Mouse (Mus musculus) neural tube, embryonic 12.5 days (tissue): ENCODE results near the gene Gm35315. TPM values are rescaled to one million over a fixed set of nuclear protein-coding genes. Genes with fewer than 3 reads are reported as not detected.
"Not testable (repeated sequence)": the region's sequence is repeated elsewhere in the genome, so short reads cannot be mapped to it uniquely, and the experiment has no call there.

ENCODE experiments used
- ATAC-seq: fragments of 200-750 bp; cut with Nextera tagmentation; 2 replicates; pipeline ENCODE4 v1.8.0; 2017; ENCODE audit warnings: low read depth, mild to moderate bottlenecking, moderate TSS enrichment, moderate library complexity; ENCODE audit not compliant: low FRiP score
- H3K27ac ChIP-seq: fragments of 300-500 bp; sonication (generic); 2 replicates; pipeline ENCODE4 v1.5.1; 2016
- H3K27me3 ChIP-seq: fragments of 300-500 bp; sonication (generic); replicated peaks from 2 replicates; pipeline ENCODE4 v1.6.1; 2016; ENCODE audit warnings: mild to moderate bottlenecking
- H3K36me3 ChIP-seq: fragments of 300-500 bp; sonication (generic); 2 replicates; pipeline ENCODE4 v1.6.1; 2016; ENCODE audit warnings: mild to moderate bottlenecking
- H3K4me1 ChIP-seq: fragments of 300-500 bp; sonication (generic); 2 replicates; pipeline ENCODE4 v1.6.1; 2016
- H3K4me2 ChIP-seq: fragments of 300-500 bp; sonication (generic); replicated peaks from 2 replicates; pipeline ENCODE4 v1.6.1; 2016; ENCODE audit warnings: mild to moderate bottlenecking
- H3K4me3 ChIP-seq: fragments of 300-500 bp; sonication (generic); 2 replicates; pipeline ENCODE4 v1.5.1; 2016
- H3K9ac ChIP-seq: fragments of 300-500 bp; sonication (generic); 2 replicates; pipeline ENCODE4 v1.6.1; 2016; ENCODE audit warnings: mild to moderate bottlenecking
- H3K9me3 ChIP-seq: fragments of 300-500 bp; sonication (generic); 2 replicates; pipeline ENCODE4 v1.6.1; 2016; ENCODE audit warnings: mild to moderate bottlenecking
- WGBS: fragments of 180-500 bp; shearing (Covaris S2); methylation state at CpG from one replicate; pipeline ENCODE4 v1.1.7; 2016; 5-methylcytosine and 5-hydroxymethylcytosine counted together
- polyA plus RNA-seq: library from polyadenylated mRNA; unstranded; fragments of >200 nt; fragmentation: Nextera tagmentation; extraction: Ambion mirVana; gene quantifications from 2 replicates; pipeline ENCODE4 v1.2.1, GENCODE M21; 2016

The Gm35315 gene
- polyA plus RNA-seq, 1 experiment from 2014 or later, result 0.65 TPM

DNA sequence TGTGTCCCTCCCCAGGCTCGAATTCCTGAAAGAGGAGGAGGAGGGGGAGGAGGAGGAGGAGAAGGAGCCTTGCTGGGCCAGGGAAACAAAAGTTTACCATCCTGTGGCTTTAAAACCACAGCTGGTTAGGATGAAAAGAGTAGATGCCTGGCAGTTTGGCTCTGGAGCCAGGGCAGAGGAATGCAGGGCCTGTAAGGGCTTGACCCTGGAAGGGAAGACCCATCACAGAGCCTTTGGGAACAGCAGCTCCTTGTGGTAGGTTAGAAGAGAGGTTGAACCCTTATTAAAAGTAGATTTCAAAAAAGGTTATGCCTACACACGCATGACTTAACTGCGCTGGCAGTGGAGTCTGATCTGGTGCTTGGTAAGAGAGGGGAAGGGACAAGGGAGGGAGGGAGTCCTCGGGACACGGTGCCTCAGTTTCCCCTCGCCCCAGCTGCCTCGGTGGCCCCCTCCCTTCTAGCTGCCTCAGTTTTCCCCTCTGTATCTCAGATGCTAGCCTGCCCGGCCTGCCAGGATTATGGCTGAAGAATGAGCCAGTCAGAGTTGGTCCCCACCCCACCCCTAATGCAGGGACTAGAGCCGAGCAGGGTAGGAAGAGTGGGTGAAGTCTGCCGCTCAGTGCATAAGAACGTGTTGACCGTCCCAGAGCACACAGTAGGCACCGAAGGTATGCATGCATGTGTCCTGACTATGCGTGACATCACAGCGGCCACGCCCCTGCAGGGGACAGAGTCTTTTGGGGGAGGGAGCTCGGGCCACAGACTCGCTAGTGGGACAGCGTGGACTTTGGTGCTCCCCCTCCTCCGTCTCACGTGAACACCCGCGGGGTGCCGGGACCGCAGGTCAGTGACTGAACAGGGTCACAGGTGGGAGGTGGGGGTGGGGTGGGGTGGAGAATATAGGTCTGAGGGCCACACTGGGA, 5.7 kb upstream of the Gm35315 start, which contains the start of gene Plcxd1:
Plcxd1 (plus strand) TSS at position 314 of the 925 bp plus-strand sequence.
- Histone ChIP-seq H3K4me1 (peaks cover 21% of the 10 kb centered on the region), H3K27me3 (peaks cover 5% of the 10 kb centered on the region; the same call in 1 of the 2 replicates), H3K36me3 (peaks cover 22% of the 10 kb centered on the region), H3K4me2 (peak within 1 kb of the TSS; percentile 64), H3K4me3 (peak within 1 kb of the TSS; percentile 23; the same call in 1 of the 2 replicates), H3K27ac (no peak within 1 kb of the TSS), H3K9me3 (no peaks in the 10 kb centered on the region), H3K9ac (no peak within 1 kb of the TSS)
- WGBS, result 6% methylated on average over 25 of the region's 25 CpGs
- ATAC-seq, result peak; percentile 6; the same call in 1 of the 2 replicates

DNA sequence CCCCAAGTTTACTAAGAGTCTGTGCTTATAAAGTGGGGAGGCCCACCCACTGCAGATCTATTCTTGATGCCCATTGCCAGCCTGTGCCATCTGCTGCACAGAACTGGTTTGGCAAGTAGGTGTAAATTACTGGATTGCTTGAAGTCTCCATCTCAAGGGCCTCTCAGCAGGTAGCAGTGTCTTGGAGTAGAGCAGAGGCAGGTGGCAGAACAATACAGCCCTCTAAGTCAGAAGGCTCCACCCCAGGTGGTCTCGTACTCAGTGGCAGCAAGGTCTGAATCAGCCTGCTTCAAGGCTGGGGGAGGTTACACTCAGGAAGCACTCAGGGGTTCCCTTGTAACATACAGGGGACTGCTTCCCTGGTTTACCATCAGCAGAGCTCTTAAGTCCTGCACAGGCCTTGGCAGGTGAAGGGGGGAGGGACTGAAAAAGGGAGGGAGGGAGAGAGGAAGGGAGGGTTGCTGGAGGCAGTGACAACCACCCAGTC, 4.8 kb upstream of the Gm35315 start:
- H3K4me3 ChIP-seq, result no peak overlapping the region
- H3K4me1 ChIP-seq, result peaks cover 21% of the 10 kb centered on the region
- peaks cover 14% of the 10 kb centered on the region for H3K36me3 ChIP-seq
- peaks cover 5% of the 10 kb centered on the region; the same call in 1 of the 2 replicates for H3K27me3 ChIP-seq
- no peak overlapping the region for H3K9ac ChIP-seq
- no peak overlapping the region for H3K27ac ChIP-seq
- H3K9me3 ChIP-seq, result no peaks in the 10 kb centered on the region
- ATAC-seq, result no peak
- no peak overlapping the region for H3K4me2 ChIP-seq
- WGBS, result 26% methylated on average over 1 of the region's 1 CpGs

DNA sequence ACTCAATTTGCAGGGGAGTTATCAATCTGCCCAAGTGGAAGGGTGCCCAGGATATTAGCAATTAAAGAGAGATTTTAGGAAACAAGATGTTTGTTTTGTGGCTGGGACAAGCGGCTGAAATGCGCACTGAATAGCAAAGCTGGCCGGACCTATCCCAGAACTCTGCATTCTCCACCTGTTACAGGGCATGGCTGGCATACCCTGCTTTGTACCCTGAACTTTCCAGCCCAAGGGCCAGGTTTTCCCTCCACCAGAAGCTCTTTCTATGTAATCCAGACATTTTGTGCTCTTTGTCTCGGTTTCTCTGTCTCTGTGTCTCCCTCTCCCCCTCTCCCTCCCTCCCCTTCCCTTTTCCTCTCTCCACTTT, 610 bp upstream of the Gm35315 start:
- H3K4me3 ChIP-seq, result peak overlapping the region; percentile 51
- peak overlapping the region; percentile 77 for H3K4me2 ChIP-seq
- no peaks in the 10 kb centered on the region for H3K36me3 ChIP-seq
- WGBS, result 10% methylated on average over 4 of the region's 4 CpGs
- no peaks in the 10 kb centered on the region for H3K27me3 ChIP-seq
- H3K9me3 ChIP-seq, result no peaks in the 10 kb centered on the region
- H3K4me1 ChIP-seq, result no peaks in the 10 kb centered on the region
- no peak overlapping the region for H3K27ac ChIP-seq
- peak overlapping the region; percentile 66; the same call in 1 of the 2 replicates for H3K9ac ChIP-seq
- peak; percentile 43 for ATAC-seq

DNA sequence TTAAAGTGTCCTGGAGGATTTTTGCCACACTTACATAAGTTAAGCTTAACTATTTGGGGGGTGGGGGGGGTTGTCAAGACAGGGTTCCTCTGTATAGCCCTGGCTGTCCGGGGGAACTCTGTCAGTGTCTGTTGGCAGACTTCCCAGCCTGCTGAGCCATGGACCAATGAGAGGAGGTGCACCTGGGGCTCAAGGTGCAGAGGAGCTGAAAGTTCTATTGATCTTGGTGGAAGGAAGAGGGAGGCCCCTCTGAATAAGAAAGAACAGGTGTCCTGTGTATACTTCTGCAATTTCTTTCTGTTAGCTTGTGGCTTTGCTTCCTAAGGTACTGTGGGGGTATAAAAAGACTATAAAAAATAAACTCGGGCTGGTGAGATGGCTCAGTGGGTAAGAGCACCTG, 2.7 kb downstream of the Gm35315 start:
- Histone ChIP-seq H3K27me3 (no peaks in the 10 kb centered on the region), H3K4me1 (no peaks in the 10 kb centered on the region), H3K9me3 (no peaks in the 10 kb centered on the region), H3K27ac (no peak overlapping the region), H3K4me2 (no peak overlapping the region), H3K36me3 (no peaks in the 10 kb centered on the region), H3K9ac (no peak overlapping the region), H3K4me3 (no peak overlapping the region)
- WGBS, result 87% methylated on average over 2 of the region's 2 CpGs
- ATAC-seq, result no peak

DNA sequence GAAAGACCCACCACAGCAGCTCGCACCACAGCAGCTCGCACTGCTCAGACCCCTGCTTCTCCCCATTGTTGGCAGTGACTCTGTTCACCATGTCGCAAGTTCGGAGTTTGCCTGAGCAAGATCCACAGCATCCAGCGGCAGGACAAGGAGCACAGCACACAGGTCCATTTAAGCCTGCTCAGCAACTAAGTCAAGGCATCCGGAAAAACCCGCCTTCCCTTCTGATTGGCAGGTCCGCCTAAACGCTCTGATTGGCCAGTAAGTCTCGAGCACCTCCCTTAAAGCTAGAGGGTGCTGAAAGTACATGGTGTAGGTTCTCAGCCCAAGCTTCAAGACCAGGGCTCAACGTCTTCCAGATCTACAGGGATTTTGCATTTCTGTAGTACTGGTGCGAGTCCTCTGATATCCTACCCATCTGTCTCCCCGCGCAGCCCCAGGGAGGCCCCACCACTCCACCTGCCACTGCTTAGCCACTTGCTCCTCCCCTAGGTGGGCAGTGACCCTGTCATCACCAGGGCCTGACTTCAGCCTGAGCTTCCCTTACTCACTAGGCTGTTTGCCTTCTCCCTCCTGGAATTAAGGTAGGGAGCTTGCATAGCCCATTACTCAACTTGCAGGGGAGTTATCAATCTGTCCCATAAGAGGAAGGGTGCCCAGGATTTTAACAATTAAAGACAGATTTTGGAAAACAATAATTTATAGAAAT, 7.9 kb downstream of the Gm35315 start:
- Histone ChIP-seq H3K4me3 (no peak overlapping the region), H3K9ac (no peak overlapping the region), H3K4me2 (no peak overlapping the region), H3K4me1 (no peaks in the 10 kb centered on the region), H3K27ac (no peak overlapping the region), H3K36me3 (no peaks in the 10 kb centered on the region), H3K9me3 (no peaks in the 10 kb centered on the region; the same call in 1 of the 2 replicates), H3K27me3 (no peaks in the 10 kb centered on the region)
- WGBS, result 35% methylated on average over 14 of the region's 14 CpGs
- no peak for ATAC-seq

DNA sequence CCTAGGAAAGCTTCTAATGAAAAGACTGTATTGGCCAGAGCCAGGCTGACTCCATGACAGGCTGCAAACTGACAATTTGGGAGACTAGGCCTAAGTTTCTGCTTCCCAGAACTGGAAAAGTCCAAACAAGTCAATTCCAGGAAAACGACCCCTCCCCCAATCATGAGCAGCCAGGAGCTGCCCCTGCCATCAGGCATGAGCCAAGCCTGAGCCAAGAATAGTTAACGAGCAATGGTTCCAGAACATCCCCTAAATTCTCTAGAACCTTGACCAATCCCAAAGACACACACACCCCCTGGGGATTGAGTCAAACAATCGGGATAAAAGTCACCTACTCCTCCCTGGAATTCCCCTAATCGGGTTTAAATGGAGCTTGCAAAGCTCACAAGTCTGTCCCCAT, 11.3 kb downstream of the Gm35315 start:
- no peaks in the 10 kb centered on the region for H3K4me1 ChIP-seq
- H3K36me3 ChIP-seq, result 0 out of 2 replicates have a peak, but pooled peaks cover 7% of the 10 kb centered on the region
- H3K9me3 ChIP-seq, result peaks cover 16% of the 10 kb centered on the region
- no peak for ATAC-seq
- H3K9ac ChIP-seq, result no peak overlapping the region
- H3K4me2 ChIP-seq, result no peak overlapping the region
- no peak overlapping the region for H3K27ac ChIP-seq
- no peak overlapping the region for H3K4me3 ChIP-seq
- H3K27me3 ChIP-seq, result no peaks in the 10 kb centered on the region
- 82% methylated on average over 4 of the region's 4 CpGs for WGBS

DNA sequence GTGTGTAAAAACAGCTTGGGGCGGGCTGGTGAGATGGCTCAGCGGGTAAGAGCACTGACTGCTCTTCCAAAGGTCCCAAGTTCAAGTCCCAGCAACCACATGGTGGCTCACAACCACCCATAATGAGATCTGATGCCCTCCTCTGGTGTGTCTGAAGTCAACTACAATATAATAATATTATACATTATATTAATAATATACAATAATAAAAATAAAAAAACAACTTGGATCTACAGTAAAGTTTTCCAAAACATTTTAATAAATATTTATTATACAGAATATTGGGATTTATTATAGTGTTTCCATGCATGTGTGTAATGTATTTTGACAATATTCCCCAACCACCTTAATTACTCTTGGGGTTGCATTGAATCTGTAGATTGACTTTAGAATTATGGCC, 21.8 kb downstream of the Gm35315 start, which contains the start of gene Gm17655:
Gm17655 (minus strand) TSS at position 101 of the 400 bp plus-strand sequence.
- not testable (repeated sequence) for ATAC-seq, H3K4me2 ChIP-seq, H3K27ac ChIP-seq, H3K9ac ChIP-seq, H3K36me3 ChIP-seq, H3K27me3 ChIP-seq, H3K4me3 ChIP-seq, H3K4me1 ChIP-seq
- whole genome bisulfite sequencing, result 100% methylated on average over 2 of the region's 2 CpGs
- peaks cover 21% of the 10 kb centered on the region for H3K9me3 ChIP-seq

DNA sequence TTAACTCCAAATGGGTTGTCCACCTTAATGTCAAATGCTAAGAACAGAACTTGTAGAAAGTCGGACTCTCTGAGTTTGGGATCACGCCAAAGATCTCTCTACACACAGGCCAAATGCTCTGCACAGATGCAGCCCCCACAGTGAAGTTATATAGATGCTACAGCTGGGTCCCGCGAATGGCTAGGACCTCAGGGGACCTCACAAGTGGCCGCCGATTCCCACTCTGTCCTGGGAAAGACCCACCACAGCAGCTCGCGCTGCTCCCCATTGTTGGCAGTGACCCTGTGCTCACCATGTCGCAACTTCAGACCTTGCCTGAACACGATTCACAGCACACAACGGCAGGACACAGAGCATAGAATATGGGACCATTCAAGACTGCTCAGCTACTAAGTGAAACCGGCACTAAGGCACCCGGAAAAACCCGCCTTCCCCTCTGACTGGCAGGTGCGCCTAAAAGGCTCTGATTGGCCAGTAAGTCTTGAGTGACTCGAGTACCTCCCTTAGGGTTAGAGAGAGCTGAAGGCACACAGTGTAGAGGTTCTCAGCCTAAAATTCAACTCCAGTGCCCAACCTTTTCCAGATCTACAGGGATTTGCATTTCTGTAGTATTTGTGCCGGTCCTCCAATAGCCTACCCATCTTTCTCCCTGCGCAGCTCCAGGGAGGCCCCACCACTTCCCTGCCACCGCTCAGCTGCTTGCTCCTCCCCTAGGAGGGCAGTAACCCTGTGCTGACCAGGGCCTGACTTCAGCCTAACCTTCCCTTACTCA, 36.4 kb downstream of the Gm35315 start:
- Histone ChIP-seq H3K27ac (no peak overlapping the region), H3K9me3 (no peaks in the 10 kb centered on the region), H3K27me3 (no peaks in the 10 kb centered on the region), H3K4me1 (no peaks in the 10 kb centered on the region), H3K9ac (peak overlapping the region; percentile 46), H3K4me3 (peak overlapping the region; percentile 52), H3K36me3 (no peaks in the 10 kb centered on the region), H3K4me2 (peak overlapping the region; percentile 60)
- ATAC-seq, result peak; percentile 98
- WGBS, result 2% methylated on average over 19 of the region's 19 CpGs

Other genes starting within 250 kb of the Gm35315 start
- 0.48 and 0.49 TPM in 2 replicates for gene Gm15446, start 171.0 kb downstream of the Gm35315 start, polyA plus RNA-seq
- gene Zfp932, start 97.9 kb downstream of the Gm35315 start, polyA plus RNA-seq, result 24.8 and 29.9 TPM in 2 replicates
- 5.2 and 6.3 TPM in 2 replicates for gene Gm17655, start 21.9 kb downstream of the Gm35315 start, polyA plus RNA-seq
- gene Plcxd1, start 5.5 kb upstream of the Gm35315 start, polyA plus RNA-seq, result 1.3 and 1.8 TPM in 2 replicates
- gene Gtpbp6, start 13.8 kb upstream of the Gm35315 start, polyA plus RNA-seq, result 51.2 and 61.7 TPM in 2 replicates
- gene Zfp605, start 15.7 kb upstream of the Gm35315 start, polyA plus RNA-seq, result 9.3 and 14.0 TPM in 2 replicates
- 97.0 and 97.8 TPM in 2 replicates for gene Chfr, start 41.4 kb upstream of the Gm35315 start, polyA plus RNA-seq
- gene Golga3, start 82.3 kb upstream of the Gm35315 start, polyA plus RNA-seq, result 23.0 and 24.4 TPM in 2 replicates
- 33.5 and 34.1 TPM in 2 replicates for gene Ankle2, start 136.6 kb upstream of the Gm35315 start, polyA plus RNA-seq
- 84.7 and 93.8 TPM in 2 replicates for gene Pgam5, start 175.5 kb upstream of the Gm35315 start, polyA plus RNA-seq
- gene Pxmp2, start 191.8 kb upstream of the Gm35315 start, polyA plus RNA-seq, result 10.1 and 10.3 TPM in 2 replicates
- gene Pole, start 191.9 kb upstream of the Gm35315 start, polyA plus RNA-seq, result 18.7 and 20.4 TPM in 2 replicates
- 2.1 and 2.4 TPM in 2 replicates for gene P2rx2, start 248.8 kb upstream of the Gm35315 start, polyA plus RNA-seq